Mouse (Mus musculus) heart, embryonic 16.5 days (tissue): ENCODE measurements at regions not wholly inside any gene's neighbourhood (a gene's known extent, or its start where the extent isn't known, plus 50 kb on each side); places are given as distances from the start of the nearest gene placed in this dataset.

ENCODE experiments used
- ATAC-seq: fragments of 200-750 bp; cut with Nextera tagmentation; replicated peaks from 2 replicates; pipeline ENCODE4 v1.8.0; 2017; ENCODE audit warnings: moderate number of reproducible peaks; ENCODE audit not compliant: insufficient read depth, low FRiP score; ENCODE audit errors: extremely low read depth
- H3K27ac ChIP-seq: fragments of 300-500 bp; sonication (generic); 2 replicates; pipeline ENCODE4 v1.5.1; 2014; ENCODE audit warnings: mild to moderate bottlenecking, low read length, control low read depth, moderate library complexity
- H3K27me3 ChIP-seq: fragments of 300-500 bp; sonication (generic); 2 replicates; pipeline ENCODE4 v1.6.1; 2014; ENCODE audit warnings: low read length, mixed read lengths; ENCODE audit not compliant: control insufficient read depth, insufficient read depth
- H3K36me3 ChIP-seq: fragments of 300-500 bp; sonication (generic); 2 replicates; pipeline ENCODE4 v1.6.1; 2014; ENCODE audit not compliant: control insufficient read depth, insufficient read depth
- H3K4me1 ChIP-seq: fragments of 300-500 bp; sonication (generic); 2 replicates; pipeline ENCODE4 v1.6.1; 2014; ENCODE audit warnings: low read length, mixed read lengths; ENCODE audit not compliant: control insufficient read depth, insufficient read depth
- H3K4me2 ChIP-seq: fragments of 300-500 bp; sonication (generic); 2 replicates; pipeline ENCODE4 v1.6.1; 2014; ENCODE audit warnings: low read depth, mild to moderate bottlenecking, control low read depth, low read length
- H3K4me3 ChIP-seq: fragments of 300-500 bp; sonication (generic); 2 replicates; pipeline ENCODE4 v1.5.1; 2014; ENCODE audit warnings: mild to moderate bottlenecking, control low read depth, low read length
- H3K9ac ChIP-seq: fragments of 300-500 bp; sonication (generic); 2 replicates; pipeline ENCODE4 v1.6.1; 2014; ENCODE audit warnings: low read length, control low read depth
- H3K9me3 ChIP-seq: fragments of 300-500 bp; sonication (generic); replicated peaks from 2 replicates; pipeline ENCODE4 v1.6.1; 2016; ENCODE audit warnings: low read length; ENCODE audit not compliant: control insufficient read depth
- WGBS: fragments of 180-500 bp; shearing (Covaris S2); extraction: QIAGEN DNeasy Blood & Tissue Kit; methylation state at CpG from one replicate; pipeline ENCODE4 v1.1.7; 2014; 5-methylcytosine and 5-hydroxymethylcytosine counted together

GRCm38 (mm10) chr7:88214713-88215198 lies 63.1 kb upstream of the Ctsc start:
- Histone ChIP-seq H3K9ac (no peak overlapping the region), H3K36me3 (no peaks in the 10 kb centered on the region), H3K4me1 (no peaks in the 10 kb centered on the region), H3K4me2 (no peak overlapping the region), H3K4me3 (no peak overlapping the region), H3K27ac (no peak overlapping the region), H3K9me3 (no peaks in the 10 kb centered on the region; the same call in 1 of the 2 replicates), H3K27me3 (no peaks in the 10 kb centered on the region)
- WGBS = 64% methylated on average over 2 of the region's 2 CpGs
- ATAC-seq = no peak

- Histone ChIP-seq H3K4me3 (no peak overlapping the region), H3K27ac (no peak overlapping the region), H3K9ac (no peak overlapping the region), H3K36me3 (no peaks in the 10 kb centered on the region), H3K9me3 (no peaks in the 10 kb centered on the region), H3K4me1 (no peaks in the 10 kb centered on the region), H3K27me3 (no peaks in the 10 kb centered on the region), H3K4me2 (no peak overlapping the region)
- no peak for ATAC-seq
- WGBS = 87% methylated on average over 1 of the region's 1 CpGs
Observed at GRCm38 (mm10) chr7:88215425-88215824, 62.5 kb upstream of the Ctsc start.

- no peak for ATAC-seq
- Histone ChIP-seq H3K9ac (no peak overlapping the region), H3K27me3 (no peaks in the 10 kb centered on the region), H3K4me1 (no peaks in the 10 kb centered on the region), H3K27ac (no peak overlapping the region), H3K4me3 (no peak overlapping the region), H3K9me3 (no peaks in the 10 kb centered on the region), H3K36me3 (no peaks in the 10 kb centered on the region), H3K4me2 (no peak overlapping the region)
- 50% methylated on average over 2 of the region's 2 CpGs for WGBS
Observed at GRCm38 (mm10) chr7:88222141-88222540, 55.7 kb upstream of the Ctsc start.

GRCm38 (mm10) chr7:88225800-88226199 lies 52.1 kb upstream of the Ctsc start:
- Histone ChIP-seq H3K4me3 (no peak overlapping the region), H3K27me3 (no peaks in the 10 kb centered on the region), H3K4me1 (no peaks in the 10 kb centered on the region), H3K36me3 (no peaks in the 10 kb centered on the region), H3K27ac (no peak overlapping the region), H3K9me3 (no peaks in the 10 kb centered on the region), H3K4me2 (no peak overlapping the region), H3K9ac (no peak overlapping the region)
- ATAC-seq = no peak
- 82% methylated on average over 1 of the region's 1 CpGs for WGBS
